Mouse (Mus musculus): ENCODE data around the gene Fgf10.

DNA sequence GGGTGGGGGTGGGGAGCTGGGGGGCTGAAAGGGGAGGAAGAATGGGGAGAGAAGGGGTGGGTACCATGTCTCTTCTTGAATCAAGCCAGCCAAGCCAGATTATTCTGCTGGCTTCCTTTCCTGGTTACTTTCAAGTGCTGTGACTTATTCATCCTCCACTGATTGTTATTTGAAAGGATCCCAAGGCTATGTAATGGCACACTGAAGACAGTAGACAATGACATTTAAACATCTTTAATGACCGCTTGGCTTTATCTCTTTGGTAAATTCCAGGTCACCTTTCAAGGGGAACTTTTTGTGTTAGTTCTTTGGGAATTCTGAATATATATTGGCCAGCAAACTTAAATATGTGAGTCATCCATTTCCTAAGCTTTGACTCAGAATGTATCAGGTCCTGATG is 47.1 kb downstream of the Fgf10 start:
- TF ChIP-seq CTCF (IDR thresholded peaks at IDR 0.05; ENCODE audit: low read depth) (no peak), EP300 (IDR thresholded peaks at IDR 0.05; ENCODE audit: low read depth) (no peak)
